Mouse (Mus musculus) CD8-positive naive resting alpha-beta T cell, adult 2 months (primary cell): ENCODE data around the gene Large2.

Source experiments
- DNase-seq, 2 experiments: peaks; one replicate each; pipeline ENCODE4 v3.0.0; 2022; ENCODE audit warnings: low read depth in 2 of 2, low spot score in 2 of 2

Large2 gene

GRCm38 (mm10) chr2:92331410-92331809 is 43.3 kb downstream of the Large2 start:
- no peak for DNase-seq

GRCm38 (mm10) chr2:92330840-92331239 is 43.8 kb downstream of the Large2 start:
- DNase-seq = peak; percentile 4 to 13

- no peak for DNase-seq
These were observed 46.5 kb downstream of the Large2 start for GRCm38 (mm10) chr2:92328206-92328605.

- DNase-seq = no peak
These were observed 47.1 kb downstream of the Large2 start for GRCm38 (mm10) chr2:92327601-92328000.

- no peak for DNase-seq
These were observed 48.4 kb downstream of the Large2 start for GRCm38 (mm10) chr2:92326221-92326620.

GRCm38 (mm10) chr2:92325676-92326075 is 49.0 kb downstream of the Large2 start:
- no peak for DNase-seq

- DNase-seq = peak; percentile 14 to 24
These were observed 52.0 kb downstream of the Large2 start for GRCm38 (mm10) chr2:92322669-92323068.

GRCm38 (mm10) chr2:92317228-92317627 is 57.4 kb downstream of the Large2 start:
- DNase-seq = no peak

GRCm38 (mm10) chr2:92316652-92317051 is 58.0 kb downstream of the Large2 start:
- DNase-seq = no peak
